Mouse (Mus musculus) G1E (cell line): Measurements from ENCODE around the gene BC035044.
"Not testable (repeated sequence)": the region's sequence is repeated elsewhere in the genome, so short reads cannot be mapped to it uniquely, and the experiment has no call there.

Experiments used
- CTCF ChIP-seq: IDR thresholded peaks from 2 replicates; pipeline ENCODE4 v1.5.1; 2012; ENCODE audit warnings: low read depth, low read length, inconsistent platforms, mixed read lengths
- GATA1 ChIP-seq: IDR thresholded peaks from 2 replicates; pipeline ENCODE4 v1.6.1; 2012; ENCODE audit warnings: borderline replicate concordance, low read length, inconsistent platforms, mixed read lengths
- POLR2AphosphoS5 ChIP-seq: IDR thresholded peaks from 2 replicates; pipeline ENCODE4 v1.6.1; 2012; ENCODE audit warnings: low read depth, low read length, inconsistent platforms; ENCODE audit not compliant: insufficient replicate concordance
- TAL1 ChIP-seq: conservative IDR thresholded peaks from 2 replicates; pipeline ENCODE4 v1.6.1; 2012; ENCODE audit warnings: low read depth, low read length, inconsistent platforms, mixed read lengths

- TF ChIP-seq CTCF, TAL1, GATA1, POLR2AphosphoS5: not testable (repeated sequence)
Measured at GRCm38 (mm10) chr6:128799144-128799895, 91.6 kb downstream of the BC035044 start.
